Mouse (Mus musculus) thymus, adult 2 months (tissue): ENCODE data around the gene Tm4sf19. TPM values are rescaled to one million over a fixed set of nuclear protein-coding genes. Genes with fewer than 3 reads are reported as not detected.
A peak's percentile ranks its signal among the peaks of the same experiment; 100 is the strongest.

ENCODE experiments used
- DNase-seq: peaks from one replicate; pipeline ENCODE4 v3.0.0; 2021
- H3K27ac ChIP-seq: fragments of 200-500 bp; 2 replicates; pipeline ENCODE4 v1.5.1; 2012; ENCODE audit warnings: low read length, control low read depth; ENCODE audit not compliant: control insufficient read depth, insufficient read depth
- H3K27me3 ChIP-seq: fragments of 200-500 bp; 2 replicates; pipeline ENCODE4 v1.6.1; 2012; ENCODE audit warnings: mild to moderate bottlenecking, low read length, moderate library complexity, mixed read lengths; ENCODE audit not compliant: control insufficient read depth, insufficient read depth
- H3K36me3 ChIP-seq: fragments of 200-500 bp; 2 replicates; pipeline ENCODE4 v1.6.1; 2012; ENCODE audit warnings: mild to moderate bottlenecking, low read length, moderate library complexity; ENCODE audit not compliant: control insufficient read depth, insufficient read depth
- H3K4me1 ChIP-seq: fragments of 200-500 bp; replicated peaks from 2 replicates; pipeline ENCODE4 v1.6.1; 2012; ENCODE audit warnings: low read length; ENCODE audit not compliant: control insufficient read depth, insufficient read depth
- H3K4me3 ChIP-seq: fragments of 200-500 bp; 2 replicates; pipeline ENCODE4 v1.5.1; 2012; ENCODE audit warnings: mild to moderate bottlenecking, low read length, control low read depth, moderate library complexity; ENCODE audit not compliant: control insufficient read depth, insufficient read depth
- CTCF ChIP-seq: fragments of 200-500 bp; IDR thresholded peaks from 2 replicates; pipeline ENCODE4 v1.5.1; 2012; ENCODE audit warnings: mild to moderate bottlenecking, control low read depth, low read length, moderate library complexity, borderline replicate concordance; ENCODE audit not compliant: control insufficient read depth, poor library complexity, insufficient read depth; ENCODE audit errors: extremely low read depth
- POLR2A ChIP-seq: fragments of 200-500 bp; IDR thresholded peaks from 2 replicates; pipeline ENCODE4 v1.6.1; 2012; ENCODE audit warnings: mild to moderate bottlenecking, low read length, control low read depth, moderate library complexity; ENCODE audit not compliant: control insufficient read depth, poor library complexity, insufficient read depth; ENCODE audit errors: extremely low read depth
- WGBS: fragments of 180-500 bp; shearing (Covaris S2); methylation state at CpG from one replicate; pipeline ENCODE4 v1.1.7; 2018; 5-methylcytosine and 5-hydroxymethylcytosine counted together
- polyA plus RNA-seq: library from polyadenylated mRNA; depleted of rRNA; stranded (reverse); fragments of >200 nt; gene quantifications from 2 replicates; pipeline ENCODE4 v1.2.3, GENCODE M21; 2012

The Tm4sf19 gene
- polyA plus RNA-seq, 1 experiment, result 0.23 TPM

GRCm38 (mm10) chr16:32398206-32398605, 2.1 kb upstream of the Tm4sf19 start:
- peaks cover 5% of the 10 kb centered on the region for H3K4me1 ChIP-seq
- WGBS, result 91% methylated on average over 3 of the region's 3 CpGs

GRCm38 (mm10) chr16:32401335-32401965, 1.1 kb downstream of the Tm4sf19 start:
- H3K4me1 ChIP-seq, result peaks cover 5% of the 10 kb centered on the region
- WGBS, result 43% methylated on average over 9 of the region's 9 CpGs
- H3K27me3 ChIP-seq, result no peaks in the 10 kb centered on the region
- H3K36me3 ChIP-seq, result no peaks in the 10 kb centered on the region
- peak; percentile 8 for DNase-seq
- no peak overlapping the region for H3K27ac ChIP-seq
- no peak for TF ChIP-seq CTCF
- no peak for TF ChIP-seq POLR2A
- H3K4me3 ChIP-seq, result no peak overlapping the region

More at GRCm38 (mm10) chr16:32398206-32398605, 2.1 kb upstream of the Tm4sf19 start:
- TF ChIP-seq POLR2A (no peak), CTCF (no peak)
- Histone ChIP-seq H3K36me3 (no peaks in the 10 kb centered on the region), H3K27me3 (no peaks in the 10 kb centered on the region), H3K27ac (no peak overlapping the region), H3K4me3 (no peak overlapping the region)
- DNase-seq, result no peak

- TF ChIP-seq CTCF (no peak), POLR2A (no peak)
- Histone ChIP-seq H3K27me3 (no peaks in the 10 kb centered on the region), H3K4me1 (peaks cover 5% of the 10 kb centered on the region), H3K36me3 (no peaks in the 10 kb centered on the region), H3K27ac (no peak overlapping the region), H3K4me3 (no peak overlapping the region)
- no peak for DNase-seq
- WGBS, result 88% methylated on average over 3 of the region's 3 CpGs
Measured at GRCm38 (mm10) chr16:32402818-32403217, 2.5 kb downstream of the Tm4sf19 start.

- no peaks in the 10 kb centered on the region for H3K36me3 ChIP-seq
- 98% methylated on average over 9 of the region's 9 CpGs for WGBS
- TF ChIP-seq POLR2A (no peak), CTCF (no peak)
Measured at GRCm38 (mm10) chr16:32405716-32406115, 5.4 kb downstream of the Tm4sf19 start.

GRCm38 (mm10) chr16:32406671-32407070, 6.4 kb downstream of the Tm4sf19 start:
- Histone ChIP-seq H3K4me3 (no peak overlapping the region), H3K4me1 (peaks cover under 1% of the 10 kb centered on the region; the same call in 1 of the 2 replicates), H3K27ac (no peak overlapping the region), H3K27me3 (no peaks in the 10 kb centered on the region), H3K36me3 (no peaks in the 10 kb centered on the region)
- WGBS, result 81% methylated on average over 6 of the region's 6 CpGs
- no peak for TF ChIP-seq CTCF
- no peak for TF ChIP-seq POLR2A
- DNase-seq, result no peak

More at GRCm38 (mm10) chr16:32405716-32406115, 5.4 kb downstream of the Tm4sf19 start:
- DNase-seq, result no peak
- Histone ChIP-seq H3K4me1 (peaks cover 5% of the 10 kb centered on the region), H3K4me3 (no peak overlapping the region), H3K27ac (no peak overlapping the region), H3K27me3 (no peaks in the 10 kb centered on the region)

- H3K27ac ChIP-seq, result no peak overlapping the region
- H3K4me1 ChIP-seq, result no peaks in the 10 kb centered on the region; the same call in 1 of the 2 replicates
- no peak for DNase-seq
- WGBS, result 77% methylated on average over 10 of the region's 10 CpGs
- no peak overlapping the region for H3K4me3 ChIP-seq
- H3K27me3 ChIP-seq, result no peaks in the 10 kb centered on the region
- TF ChIP-seq POLR2A (no peak), CTCF (no peak)
- no peaks in the 10 kb centered on the region for H3K36me3 ChIP-seq
Measured at GRCm38 (mm10) chr16:32407730-32408129, 7.4 kb downstream of the Tm4sf19 start.

GRCm38 (mm10) chr16:32417457-32417856, 17.2 kb downstream of the Tm4sf19 start:
- no peak for DNase-seq
- TF ChIP-seq POLR2A (no peak), CTCF (no peak)
- WGBS, result 86% methylated on average over 1 of the region's 1 CpGs
- no peak overlapping the region for H3K4me3 ChIP-seq
- H3K27me3 ChIP-seq, result no peaks in the 10 kb centered on the region
- no peak overlapping the region for H3K27ac ChIP-seq
- H3K4me1 ChIP-seq, result peaks cover 12% of the 10 kb centered on the region
- no peaks in the 10 kb centered on the region for H3K36me3 ChIP-seq
